Mouse (Mus musculus) lung, postnatal 0 days (tissue): ENCODE results near the gene Nr4a1.

ENCODE experiments used
- CTCF ChIP-seq: IDR thresholded peaks from 2 replicates; pipeline ENCODE4 v1.5.1; 2016; ENCODE audit warnings: antibody characterized with exemption, mild to moderate bottlenecking
- EP300 ChIP-seq: IDR thresholded peaks from 2 replicates; pipeline ENCODE4 v1.6.1; 2016; ENCODE audit warnings: antibody characterized with exemption, mild to moderate bottlenecking, control low read depth

- no peak for TF ChIP-seq CTCF
- TF ChIP-seq EP300 = no peak
Measured at GRCm38 (mm10) chr15:101315378-101315777, 61.3 kb downstream of the Nr4a1 start.
